Mouse (Mus musculus): ENCODE data around the gene Abca1. TPM values are rescaled to one million over a fixed set of nuclear protein-coding genes. Genes with fewer than 3 reads are reported as not detected.

The Abca1 gene
- polyA plus RNA-seq, 2 experiments: 9.0 to 12.3 TPM

- DNase-seq (ENCODE audit: low spot score) (no peak), ATAC-seq (ENCODE audit: low FRiP score, low read depth) (no peak)
- no peaks in the 10 kb centered on the region for H3K27me3 ChIP-seq (ENCODE audit: control insufficient read depth, insufficient read depth, low read length)
- no peak for TF ChIP-seq POLR2A (IDR thresholded peaks at IDR 0.05; ENCODE audit: borderline replicate concordance, extremely low read depth, insufficient read depth, insufficient read length)
- no peak overlapping the region for H3K9ac ChIP-seq (ENCODE audit: low read depth, low read length, severe bottlenecking)
- WGBS: 92% methylated on average over 3 of the region's 3 CpGs
- H3K4me1 ChIP-seq (ENCODE audit: control insufficient read depth, insufficient read depth, low read length): no peaks in the 10 kb centered on the region
- no peak overlapping the region for H3K27ac ChIP-seq (replicated peaks; ENCODE audit: low read depth, low read length)
- no peaks in the 10 kb centered on the region for H3K9me3 ChIP-seq (ENCODE audit: control insufficient read depth, low read length)
- peaks cover 17% of the 10 kb centered on the region for H3K36me3 ChIP-seq (ENCODE audit: control insufficient read depth, insufficient read depth, low read length)
- H3K4me2 ChIP-seq (replicated peaks; ENCODE audit: low read depth, low read length, severe bottlenecking): no peak overlapping the region
- H3K4me3 ChIP-seq (replicated peaks; ENCODE audit: low read length): no peak overlapping the region
These were observed 37.4 kb downstream of the Abca1 start for GRCm38 (mm10) chr4:53122310-53122709.

- Histone ChIP-seq H3K27me3 (ENCODE audit: control insufficient read depth, insufficient read depth, low read length) (no peaks in the 10 kb centered on the region), H3K9me3 (ENCODE audit: control insufficient read depth, low read length) (no peaks in the 10 kb centered on the region), H3K36me3 (ENCODE audit: control insufficient read depth, insufficient read depth, low read length) (peaks cover 11% of the 10 kb centered on the region), H3K27ac (replicated peaks; ENCODE audit: low read depth, low read length) (no peak overlapping the region), H3K4me2 (replicated peaks; ENCODE audit: low read depth, low read length, severe bottlenecking) (no peak overlapping the region), H3K4me3 (replicated peaks; ENCODE audit: low read length) (no peak overlapping the region), H3K4me1 (ENCODE audit: control insufficient read depth, insufficient read depth, low read length) (no peaks in the 10 kb centered on the region), H3K9ac (ENCODE audit: low read depth, low read length, severe bottlenecking) (no peak overlapping the region)
- DNase-seq (ENCODE audit: low spot score) (no peak), ATAC-seq (ENCODE audit: low FRiP score, low read depth) (no peak)
- WGBS: 65% methylated on average over 7 of the region's 7 CpGs
- TF ChIP-seq POLR2A (IDR thresholded peaks at IDR 0.05; ENCODE audit: borderline replicate concordance, extremely low read depth, insufficient read depth, insufficient read length): no peak
These were observed 38.0 kb downstream of the Abca1 start for GRCm38 (mm10) chr4:53121516-53122227.

- no peak overlapping the region for H3K4me3 ChIP-seq (replicated peaks; ENCODE audit: low read length)
- ATAC-seq (ENCODE audit: low FRiP score, low read depth): no peak
- no peaks in the 10 kb centered on the region for H3K9me3 ChIP-seq (ENCODE audit: control insufficient read depth, low read length)
- no peaks in the 10 kb centered on the region for H3K27me3 ChIP-seq (ENCODE audit: control insufficient read depth, insufficient read depth, low read length)
- H3K9ac ChIP-seq (ENCODE audit: low read depth, low read length, severe bottlenecking): no peak overlapping the region
- H3K4me1 ChIP-seq (ENCODE audit: control insufficient read depth, insufficient read depth, low read length): 0 out of 2 replicates have a peak, but pooled peaks cover 4% of the 10 kb centered on the region
- H3K4me2 ChIP-seq (replicated peaks; ENCODE audit: low read depth, low read length, severe bottlenecking): no peak overlapping the region
- no peak for TF ChIP-seq POLR2A (IDR thresholded peaks at IDR 0.05; ENCODE audit: borderline replicate concordance, extremely low read depth, insufficient read depth, insufficient read length)
- H3K27ac ChIP-seq (replicated peaks; ENCODE audit: low read depth, low read length): no peak overlapping the region
- DNase-seq (ENCODE audit: low spot score): no peak
- WGBS: 74% methylated on average over 3 of the region's 3 CpGs
- peaks cover 5% of the 10 kb centered on the region; the same call in 1 of the 2 replicates for H3K36me3 ChIP-seq (ENCODE audit: control insufficient read depth, insufficient read depth, low read length)
These were observed 38.6 kb downstream of the Abca1 start for GRCm38 (mm10) chr4:53121084-53121483.

- 81% methylated on average over 10 of the region's 10 CpGs for WGBS
- H3K4me3 ChIP-seq (replicated peaks; ENCODE audit: low read length): no peak overlapping the region
- H3K36me3 ChIP-seq (ENCODE audit: control insufficient read depth, insufficient read depth, low read length): peaks cover 7% of the 10 kb centered on the region; the same call in 1 of the 2 replicates
- no peaks in the 10 kb centered on the region for H3K27me3 ChIP-seq (ENCODE audit: control insufficient read depth, insufficient read depth, low read length)
- DNase-seq (ENCODE audit: low spot score) (no peak), ATAC-seq (ENCODE audit: low FRiP score, low read depth) (no peak)
- H3K9ac ChIP-seq (ENCODE audit: low read depth, low read length, severe bottlenecking): no peak overlapping the region
- H3K9me3 ChIP-seq (ENCODE audit: control insufficient read depth, low read length): no peaks in the 10 kb centered on the region
- H3K27ac ChIP-seq (replicated peaks; ENCODE audit: low read depth, low read length): no peak overlapping the region
- TF ChIP-seq POLR2A (IDR thresholded peaks at IDR 0.05; ENCODE audit: borderline replicate concordance, extremely low read depth, insufficient read depth, insufficient read length): no peak
- no peak overlapping the region for H3K4me2 ChIP-seq (replicated peaks; ENCODE audit: low read depth, low read length, severe bottlenecking)
- H3K4me1 ChIP-seq (ENCODE audit: control insufficient read depth, insufficient read depth, low read length): 0 out of 2 replicates have a peak, but pooled peaks cover 7% of the 10 kb centered on the region
These were observed 39.5 kb downstream of the Abca1 start for GRCm38 (mm10) chr4:53120038-53120685.

GRCm38 (mm10) chr4:53118643-53119042 is 41.1 kb downstream of the Abca1 start:
- peaks cover 13% of the 10 kb centered on the region for H3K36me3 ChIP-seq (ENCODE audit: control insufficient read depth, insufficient read depth, low read length)
- no peak for DNase-seq (ENCODE audit: low spot score)
- 0 out of 2 replicates have a peak, but pooled peaks cover 7% of the 10 kb centered on the region for H3K4me1 ChIP-seq (ENCODE audit: control insufficient read depth, insufficient read depth, low read length)
- WGBS: 47% methylated on average over 4 of the region's 4 CpGs
- no peak for ATAC-seq (ENCODE audit: low FRiP score, low read depth)
- H3K27me3 ChIP-seq (ENCODE audit: control insufficient read depth, insufficient read depth, low read length): no peaks in the 10 kb centered on the region
- no peak overlapping the region for H3K27ac ChIP-seq (replicated peaks; ENCODE audit: low read depth, low read length)
- no peak overlapping the region for H3K4me3 ChIP-seq (replicated peaks; ENCODE audit: low read length)
- H3K4me2 ChIP-seq (replicated peaks; ENCODE audit: low read depth, low read length, severe bottlenecking): no peak overlapping the region
- H3K9ac ChIP-seq (ENCODE audit: low read depth, low read length, severe bottlenecking): no peak overlapping the region
- no peaks in the 10 kb centered on the region for H3K9me3 ChIP-seq (ENCODE audit: control insufficient read depth, low read length)
- no peak for TF ChIP-seq POLR2A (IDR thresholded peaks at IDR 0.05; ENCODE audit: borderline replicate concordance, extremely low read depth, insufficient read depth, insufficient read length)
